In genomic region chr1:184853339-184853738, GRCm38 (mm10) we compare ENCODE assay signal across 8 mouse cellular contexts. TPM values are rescaled to one million over a fixed set of nuclear protein-coding genes. Genes with fewer than 3 reads are reported as not detected.
DNase-seq lines count a peak whose midpoint lies in the region; ATAC-seq lines count a peak whose summit lies in the region.

No protein-coding gene starts in this region.

- WGBS in midbrain, embryonic 10.5 days = 33% methylated on average over 5 of the region's 5 CpGs
- 25% methylated on average over 5 of the region's 5 CpGs for whole genome bisulfite sequencing in midbrain, embryonic 15.5 days
- 30% methylated on average over 5 of the region's 5 CpGs for WGBS in hindbrain, embryonic 14.5 days

- H3K27me3 ChIP-seq in midbrain, embryonic 10.5 days (ENCODE audit: low read depth, poor library complexity, severe bottlenecking) = peaks cover 30% of the 10 kb centered on the region
- peaks cover 5% of the 10 kb centered on the region for H3K27me3 ChIP-seq in midbrain, embryonic 15.5 days (replicated peaks)
- no peaks in the 10 kb centered on the region for H3K27me3 ChIP-seq in hindbrain, embryonic 14.5 days (ENCODE audit: control insufficient read depth, insufficient read depth, low read length)
- peaks cover 4% of the 10 kb centered on the region for H3K27me3 ChIP-seq in megakaryocyte, embryonic 14.5 days (replicated peaks)

- H3K4me3 ChIP-seq in midbrain, embryonic 10.5 days = peak overlapping the region; percentile 33
- H3K4me3 ChIP-seq in midbrain, embryonic 15.5 days = no peak overlapping the region
- no peak overlapping the region for H3K4me3 ChIP-seq in hindbrain, embryonic 14.5 days (replicated peaks; ENCODE audit: low read length)
- H3K4me3 ChIP-seq in megakaryocyte, embryonic 14.5 days (replicated peaks) = peak overlapping the region; percentile 90

- H3K9me3 ChIP-seq in midbrain, embryonic 10.5 days (replicated peaks) = no peaks in the 10 kb centered on the region
- no peaks in the 10 kb centered on the region for H3K9me3 ChIP-seq in midbrain, embryonic 15.5 days
- no peaks in the 10 kb centered on the region for H3K9me3 ChIP-seq in hindbrain, embryonic 14.5 days (ENCODE audit: control insufficient read depth, low read length)
- H3K9me3 ChIP-seq in megakaryocyte, embryonic 14.5 days = 0 out of 2 replicates have a peak, but pooled peaks cover 3% of the 10 kb centered on the region

- no peak overlapping the region for H3K27ac ChIP-seq in midbrain, embryonic 10.5 days (replicated peaks)
- H3K27ac ChIP-seq in midbrain, embryonic 15.5 days = no peak overlapping the region
- peak overlapping the region; percentile 22; the same call in 1 of the 2 replicates for H3K27ac ChIP-seq in hindbrain, embryonic 14.5 days

- no peak overlapping the region for H3K4me2 ChIP-seq in midbrain, embryonic 15.5 days
- H3K4me2 ChIP-seq in hindbrain, embryonic 14.5 days (replicated peaks) = peak overlapping the region; percentile 24

- peak; percentile 59 for DNase-seq in midbrain, embryonic 10.5 days (ENCODE audit: low spot score)
- DNase-seq in cerebellum, postnatal 14 days = peak; percentile 75 to 82
- DNase-seq in gastrocnemius, adult 18-20 months (ENCODE audit: low spot score) = peak; percentile 89
- no peak for DNase-seq in hindbrain, embryonic 14.5 days (ENCODE audit: low spot score)
- DNase-seq in left cerebral cortex, postnatal 10 days (ENCODE audit: extremely low spot score in 1 of 2, low spot score in 2 of 2) = peak; percentile 42 to 86
- peak; percentile 16 to 56 for DNase-seq in spleen, postnatal 14 days (ENCODE audit: low spot score in 2 of 2)

- ATAC-seq in midbrain, embryonic 15.5 days (replicated peaks) = no peak
- peak; percentile 44; the same call in 1 of the 2 replicates for ATAC-seq in hindbrain, embryonic 14.5 days (ENCODE audit: low FRiP score)

- H3K9ac ChIP-seq in midbrain, embryonic 15.5 days = no peak overlapping the region
- H3K9ac ChIP-seq in hindbrain, embryonic 14.5 days = no peak overlapping the region

- peaks cover 21% of the 10 kb centered on the region for H3K4me1 ChIP-seq in midbrain, embryonic 10.5 days
- peaks cover 10% of the 10 kb centered on the region for H3K4me1 ChIP-seq in midbrain, embryonic 15.5 days
- H3K4me1 ChIP-seq in hindbrain, embryonic 14.5 days (replicated peaks; ENCODE audit: control insufficient read depth, insufficient read depth, low read length) = peaks cover 6% of the 10 kb centered on the region; the same call in 1 of the 2 replicates
- peaks cover 33% of the 10 kb centered on the region for H3K4me1 ChIP-seq in megakaryocyte, embryonic 14.5 days

- intact Hi-C loops in left cerebral cortex, postnatal 10 days (cut with DNase I) = loop anchor here (5.0 to 10.0 kb wide), 2 partner anchors 39 to 341 kb away; no protein-coding TSS in a partner anchor

- no peaks in the 10 kb centered on the region for H3K36me3 ChIP-seq in midbrain, embryonic 10.5 days
- H3K36me3 ChIP-seq in midbrain, embryonic 15.5 days (replicated peaks) = no peaks in the 10 kb centered on the region
- H3K36me3 ChIP-seq in hindbrain, embryonic 14.5 days (replicated peaks; ENCODE audit: control insufficient read depth, insufficient read depth) = no peaks in the 10 kb centered on the region
- H3K36me3 ChIP-seq in megakaryocyte, embryonic 14.5 days (replicated peaks; ENCODE audit: low read length) = no peaks in the 10 kb centered on the region

RNA-seq across cellular contexts. Expression of gene Marc2, which starts 7.1 kb away (rescaled TPM):
- 85.7 and 93.7 TPM in 2 replicates for polyA plus RNA-seq in midbrain, embryonic 10.5 days (2016; fragmentation: Nextera tagmentation; extraction: Ambion mirVana)
- polyA plus RNA-seq in midbrain, embryonic 15.5 days (2015; fragmentation: Nextera tagmentation; extraction: Ambion mirVana) = 96.7 and 117 TPM in 2 replicates
- total RNA-seq in gastrocnemius, adult 18-20 months (2021) = 100 to 1,000 TPM; 116 to 125 TPM
- polyA plus RNA-seq in hindbrain, embryonic 14.5 days (2014; fragmentation: Nextera tagmentation; extraction: Ambion mirVana) = 141 and 144 TPM in 2 replicates
- total RNA-seq in left cerebral cortex, postnatal 10 days (2021) = 10 to 100 TPM; 96.8 to 98.6 TPM
- 70.7 and 111 TPM in 2 replicates for polyA plus RNA-seq in megakaryocyte, embryonic 14.5 days (2012; ENCODE audit: insufficient read depth, low replicate concordance)

RNA-seq across cellular contexts. Expression of gene C130074G19Rik, which starts 29.7 kb away (rescaled TPM):
- polyA plus RNA-seq in midbrain, embryonic 10.5 days (2016; fragmentation: Nextera tagmentation; extraction: Ambion mirVana) = 0.57 and 0.62 TPM in 2 replicates
- 0.84 and 1.2 TPM in 2 replicates for polyA plus RNA-seq in midbrain, embryonic 15.5 days (2015; fragmentation: Nextera tagmentation; extraction: Ambion mirVana)
- 1 to 10 TPM; 6.6 to 8.7 TPM for total RNA-seq in gastrocnemius, adult 18-20 months (2021)
- polyA plus RNA-seq in hindbrain, embryonic 14.5 days (2014; fragmentation: Nextera tagmentation; extraction: Ambion mirVana) = 1.1 and 1.5 TPM in 2 replicates
- total RNA-seq in left cerebral cortex, postnatal 10 days (2021) = 10 to 100 TPM; 13.3 to 15.0 TPM
- not detected in 2 replicates for polyA plus RNA-seq in megakaryocyte, embryonic 14.5 days (2012; ENCODE audit: insufficient read depth, low replicate concordance)

RNA-seq across cellular contexts. Expression of gene Marc1, which starts 42.2 kb away (rescaled TPM):
- polyA plus RNA-seq in midbrain, embryonic 10.5 days (2016; fragmentation: Nextera tagmentation; extraction: Ambion mirVana) = 0.11 TPM in 1 of 2 replicates, not detected in the other
- 0.13 TPM in 1 of 2 replicates, not detected in the other for polyA plus RNA-seq in midbrain, embryonic 15.5 days (2015; fragmentation: Nextera tagmentation; extraction: Ambion mirVana)
- total RNA-seq in gastrocnemius, adult 18-20 months (2021) = under 1 TPM; 0.18 to 0.24 TPM
- polyA plus RNA-seq in hindbrain, embryonic 14.5 days (2014; fragmentation: Nextera tagmentation; extraction: Ambion mirVana) = 0.21 and 0.33 TPM in 2 replicates
- not detected for total RNA-seq in left cerebral cortex, postnatal 10 days (2021)
- not detected in 2 replicates for polyA plus RNA-seq in megakaryocyte, embryonic 14.5 days (2012; ENCODE audit: insufficient read depth, low replicate concordance)

Comparison
In these comparisons a context has a peak if more than half of its experiments do, and no peak if none do; other contexts are left out.
1. H3K4me3 ChIP-seq: peak in midbrain, embryonic 10.5 days (single experiment) and megakaryocyte, embryonic 14.5 days (single experiment); none in midbrain, embryonic 15.5 days (single experiment) and hindbrain, embryonic 14.5 days (single experiment).